Mouse (Mus musculus) C3H10T1/2 (cell line): Measurements from ENCODE around the gene Lgals8. TPM values are rescaled to one million over a fixed set of nuclear protein-coding genes. Genes with fewer than 3 reads are reported as not detected.

ENCODE experiments used
- polyA plus RNA-seq, 2 experiments: library from polyadenylated mRNA; unstranded; fragments of >200 nt; fragmentation: generic; extraction: Trizol; gene quantifications; one replicate each; pipeline ENCODE4 v1.2.1; 2012; ENCODE audit warnings: missing spikeins in 2 of 2

Lgals8 gene
- 10 to 100 TPM in 1 of 2 experiments, 1 to 10 TPM in 1; 2.1 to 25.4 TPM for polyA plus RNA-seq

GRCm38 (mm10) chr13:12464844-12465243, at the start of gene Lgals8:
Gene Lgals8, minus strand, starts transcription at chr13:12464944.

GRCm38 (mm10) chr13:12394609-12395505, 69.9 kb downstream of the Lgals8 start, which contains the start of gene Heatr1:
Gene Heatr1, plus strand, starts transcription at chr13:12395027.

Other genes with a start within 250 kb of the Lgals8 start
- gene Mtr, start 206.8 kb downstream of the Lgals8 start, polyA plus RNA-seq = 1 to 10 TPM; 1.8 to 5.2 TPM
- not detected for gene Actn2, start 124.2 kb downstream of the Lgals8 start, polyA plus RNA-seq
- 1 to 10 TPM; 6.0 to 6.6 TPM for gene Heatr1, start 69.9 kb downstream of the Lgals8 start, polyA plus RNA-seq
- under 1 TPM; under 0.01 to 0.02 TPM for gene Edaradd, start 55.5 kb upstream of the Lgals8 start, polyA plus RNA-seq
- 1 to 10 TPM in 1 of 2 experiments, under 1 TPM in 1; 0.27 to 2.2 TPM for gene Ero1lb, start 100.9 kb upstream of the Lgals8 start, polyA plus RNA-seq